Mouse (Mus musculus) hindbrain, embryonic 16.5 days (tissue): ENCODE measurements around the gene Tmem165. TPM values are rescaled to one million over a fixed set of nuclear protein-coding genes. Genes with fewer than 3 reads are reported as not detected.

ENCODE experiments used
- ATAC-seq: fragments of 200-750 bp; cut with Nextera tagmentation; 2 replicates; pipeline ENCODE4 v1.8.0; 2017; ENCODE audit warnings: moderate TSS enrichment, moderate library complexity
- H3K27ac ChIP-seq: fragments of 300-500 bp; sonication (generic); 2 replicates; pipeline ENCODE4 v1.5.1; 2014; ENCODE audit warnings: low read depth, mild to moderate bottlenecking, control low read depth, low read length, moderate library complexity
- H3K27me3 ChIP-seq: fragments of 300-500 bp; sonication (generic); replicated peaks from 2 replicates; pipeline ENCODE4 v1.6.1; 2014; ENCODE audit warnings: low read length; ENCODE audit not compliant: control insufficient read depth, insufficient read depth
- H3K36me3 ChIP-seq: fragments of 300-500 bp; sonication (generic); 2 replicates; pipeline ENCODE4 v1.6.1; 2014; ENCODE audit warnings: mild to moderate bottlenecking, low read length, moderate library complexity, mixed read lengths; ENCODE audit not compliant: control insufficient read depth, insufficient read depth
- H3K4me1 ChIP-seq: fragments of 300-500 bp; sonication (generic); 2 replicates; pipeline ENCODE4 v1.6.1; 2014; ENCODE audit warnings: low read depth, low read length; ENCODE audit not compliant: control insufficient read depth, insufficient read depth
- H3K4me2 ChIP-seq: fragments of 300-500 bp; sonication (generic); 2 replicates; pipeline ENCODE4 v1.6.1; 2014; ENCODE audit warnings: mild to moderate bottlenecking, low read length, control low read depth, moderate library complexity
- H3K4me3 ChIP-seq: fragments of 300-500 bp; sonication (generic); 2 replicates; pipeline ENCODE4 v1.5.1; 2014; ENCODE audit warnings: mild to moderate bottlenecking, low read length, control low read depth, moderate library complexity
- H3K9ac ChIP-seq: fragments of 300-500 bp; sonication (generic); 2 replicates; pipeline ENCODE4 v1.6.1; 2014; ENCODE audit warnings: low read depth, mild to moderate bottlenecking, control low read depth, low read length, moderate library complexity
- H3K9me3 ChIP-seq: fragments of 300-500 bp; sonication (generic); 2 replicates; pipeline ENCODE4 v1.6.1; 2014; ENCODE audit warnings: mild to moderate bottlenecking, low read length, moderate library complexity; ENCODE audit not compliant: control insufficient read depth
- WGBS: fragments of 180-500 bp; shearing (Covaris S2); extraction: QIAGEN DNeasy Blood & Tissue Kit; methylation state at CpG from one replicate; pipeline ENCODE4 v1.1.7; 2014; 5-methylcytosine and 5-hydroxymethylcytosine counted together
- polyA plus RNA-seq: library from polyadenylated mRNA; unstranded; fragments of >200 nt; fragmentation: Nextera tagmentation; extraction: Ambion mirVana; gene quantifications from 2 replicates; pipeline ENCODE4 v1.2.1, GENCODE M21; 2015

Gene Tmem165
- polyA plus RNA-seq, 1 experiment from 2014 or later, result 42.8 TPM

- 91% methylated on average over 3 of the region's 3 CpGs for WGBS
- no peaks in the 10 kb centered on the region for H3K27me3 ChIP-seq
These were observed 61.7 kb downstream of the Tmem165 start for GRCm38 (mm10) chr5:76245419-76245818.

DNA sequence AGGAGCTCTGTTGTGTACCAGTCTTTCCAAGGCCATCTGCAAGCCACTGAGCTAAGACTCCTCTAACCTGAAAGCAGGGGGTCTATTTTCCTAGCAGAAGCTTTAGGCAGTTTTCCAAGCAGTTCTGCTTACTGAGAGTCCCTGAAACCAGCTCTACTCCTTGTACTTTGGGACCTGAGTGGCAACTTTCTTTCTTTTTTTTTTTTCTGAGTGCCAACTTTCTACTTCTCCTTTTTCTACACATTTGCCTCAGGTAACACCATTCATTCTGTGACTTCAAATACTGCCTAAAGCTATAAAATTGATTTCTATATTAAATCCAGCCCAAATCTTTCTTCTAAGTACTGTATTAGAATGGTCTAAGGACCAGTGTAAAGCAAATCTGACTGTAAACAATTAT is 62.9 kb downstream of the Tmem165 start:
- Histone ChIP-seq H3K4me3 (no peak overlapping the region), H3K36me3 (0 out of 2 replicates have a peak, but pooled peaks cover 6% of the 10 kb centered on the region), H3K9ac (no peak overlapping the region), H3K9me3 (no peaks in the 10 kb centered on the region), H3K27me3 (no peaks in the 10 kb centered on the region), H3K27ac (no peak overlapping the region), H3K4me2 (no peak overlapping the region), H3K4me1 (no peaks in the 10 kb centered on the region)
- ATAC-seq, result no peak

More at GRCm38 (mm10) chr5:76245419-76245818, 61.7 kb downstream of the Tmem165 start:
- Histone ChIP-seq H3K4me2 (no peak overlapping the region), H3K4me3 (no peak overlapping the region), H3K4me1 (no peaks in the 10 kb centered on the region), H3K27ac (no peak overlapping the region), H3K9me3 (no peaks in the 10 kb centered on the region), H3K36me3 (peaks cover 6% of the 10 kb centered on the region; the same call in 1 of the 2 replicates), H3K9ac (no peak overlapping the region)
- no peak for ATAC-seq

GRCm38 (mm10) chr5:76250948-76251347 is 67.3 kb downstream of the Tmem165 start:
- Histone ChIP-seq H3K27ac (no peak overlapping the region), H3K4me2 (no peak overlapping the region), H3K9ac (no peak overlapping the region), H3K4me3 (no peak overlapping the region), H3K4me1 (no peaks in the 10 kb centered on the region), H3K9me3 (no peaks in the 10 kb centered on the region), H3K36me3 (peaks cover 8% of the 10 kb centered on the region; the same call in 1 of the 2 replicates), H3K27me3 (no peaks in the 10 kb centered on the region)
- 95% methylated on average over 3 of the region's 3 CpGs for WGBS
- ATAC-seq, result no peak

Other genes with a start within 250 kb of the Tmem165 start
- 21.7 and 28.6 TPM in 2 replicates for gene Kdr, start 205.4 kb upstream of the Tmem165 start, polyA plus RNA-seq
- 20.4 and 22.9 TPM in 2 replicates for gene Srd5a3, start 43.6 kb upstream of the Tmem165 start, polyA plus RNA-seq
- 13.1 TPM in 2 replicates for gene Clock, start 120.9 kb downstream of the Tmem165 start, polyA plus RNA-seq
- gene Pdcl2, start 147.3 kb downstream of the Tmem165 start, polyA plus RNA-seq, result not detected in 2 replicates
- 1.7 and 2.3 TPM in 2 replicates for gene Nmu, start 179.9 kb downstream of the Tmem165 start, polyA plus RNA-seq